Mouse (Mus musculus) ovary, adult 18-20 months (tissue): ENCODE results near the gene Ces1d.
A peak's percentile ranks its signal among the peaks of the same experiment; 100 is the strongest.
"Not testable (repeated sequence)": the region's sequence is repeated elsewhere in the genome, so short reads cannot be mapped to it uniquely, and the experiment has no call there.

Experiments used
- DNase-seq: peaks from one replicate; pipeline ENCODE4 v3.0.0; 2022; ENCODE audit warnings: low spot score, mixed read lengths

The Ces1d gene

GRCm38 (mm10) chr8:93197685-93198525, at the start of gene Ces1d:
Gene Ces1d, minus strand, starts transcription at chr8:93197838.
- DNase-seq: peak; percentile 60

- DNase-seq: no peak
These were observed 48.4 kb upstream of the Ces1d start for GRCm38 (mm10) chr8:93246057-93246456.

GRCm38 (mm10) chr8:93239884-93240283, 42.2 kb upstream of the Ces1d start:
- no peak for DNase-seq

GRCm38 (mm10) chr8:93235681-93236080, 38.0 kb upstream of the Ces1d start:
- no peak for DNase-seq

GRCm38 (mm10) chr8:93234706-93235105, 37.1 kb upstream of the Ces1d start:
- DNase-seq: no peak

- no peak for DNase-seq
These were observed 36.4 kb upstream of the Ces1d start for GRCm38 (mm10) chr8:93234068-93234467.

GRCm38 (mm10) chr8:93229446-93229845, 31.8 kb upstream of the Ces1d start, which contains the start of gene Ces1e:
Gene Ces1e, minus strand, starts transcription at chr8:93229619.
- no peak for DNase-seq

GRCm38 (mm10) chr8:93228673-93229370, 31.2 kb upstream of the Ces1d start:
- DNase-seq: no peak

GRCm38 (mm10) chr8:93226471-93226870, 28.8 kb upstream of the Ces1d start:
- not testable (repeated sequence) for DNase-seq

- DNase-seq: no peak
These were observed 24.3 kb upstream of the Ces1d start for GRCm38 (mm10) chr8:93221896-93222295.

- DNase-seq: no peak
These were observed 20.2 kb upstream of the Ces1d start for GRCm38 (mm10) chr8:93217867-93218266.

- DNase-seq: no peak
These were observed 19.7 kb upstream of the Ces1d start for GRCm38 (mm10) chr8:93217375-93217774.

- no peak for DNase-seq
These were observed 13.5 kb upstream of the Ces1d start for GRCm38 (mm10) chr8:93211091-93211490.

- DNase-seq: not testable (repeated sequence)
These were observed 1.5 kb upstream of the Ces1d start for GRCm38 (mm10) chr8:93199146-93199545.

- DNase-seq: no peak
These were observed 1.2 kb downstream of the Ces1d start for GRCm38 (mm10) chr8:93196436-93196835.

GRCm38 (mm10) chr8:93180581-93181129, 17.0 kb downstream of the Ces1d start:
- no peak for DNase-seq

GRCm38 (mm10) chr8:93176593-93176992, 21.0 kb downstream of the Ces1d start:
- DNase-seq: no peak

- DNase-seq: no peak
These were observed 23.1 kb downstream of the Ces1d start for GRCm38 (mm10) chr8:93174554-93174953.

GRCm38 (mm10) chr8:93171846-93172590, 25.6 kb downstream of the Ces1d start:
- peak; percentile 52 for DNase-seq

- no peak for DNase-seq
These were observed 34.3 kb downstream of the Ces1d start for GRCm38 (mm10) chr8:93163363-93163762.

- no peak for DNase-seq
These were observed 46.2 kb downstream of the Ces1d start for GRCm38 (mm10) chr8:93151401-93151800.

- no peak for DNase-seq
These were observed 50.3 kb downstream of the Ces1d start for GRCm38 (mm10) chr8:93147331-93147730.
